Mouse (Mus musculus) stomach, postnatal 0 days (tissue): ENCODE measurements around the gene D630039A03Rik.

Source experiments
- CTCF ChIP-seq: IDR thresholded peaks from 2 replicates; pipeline ENCODE4 v1.5.1; 2016; ENCODE audit warnings: antibody characterized with exemption, low read depth, mild to moderate bottlenecking, moderate library complexity
- EP300 ChIP-seq: optimal IDR thresholded peaks from 2 replicates; pipeline ENCODE3; 2016; ENCODE audit warnings: antibody characterized with exemption

DNA sequence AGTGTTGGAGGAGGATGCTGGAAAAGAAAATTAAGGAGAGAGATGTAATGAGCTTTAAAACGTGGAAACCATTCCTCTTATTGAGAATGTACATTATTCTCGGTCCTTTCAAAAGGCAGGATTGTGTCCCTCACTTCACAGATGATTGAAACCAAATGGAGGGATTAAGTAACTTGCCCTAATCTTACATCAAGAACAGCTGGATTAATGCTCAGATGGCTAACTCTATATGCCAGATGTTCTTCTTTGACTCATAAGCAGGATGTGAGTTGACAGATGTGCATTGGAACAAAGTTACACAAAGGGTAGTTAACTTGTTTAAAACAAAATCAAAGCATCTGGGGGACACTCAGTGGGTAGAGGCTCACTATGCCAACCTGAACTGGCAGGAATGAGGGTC is 9.4 kb downstream of the D630039A03Rik start:
- TF ChIP-seq CTCF: no peak
- no peak for TF ChIP-seq EP300
